Mouse (Mus musculus) liver, embryonic 14.5 days (tissue): ENCODE measurements around the gene Tas2r135.

Experiments
- CTCF ChIP-seq: IDR thresholded peaks from 2 replicates; pipeline ENCODE4 v1.5.1; 2016; ENCODE audit warnings: antibody characterized with exemption, low read depth, control low read depth
- EP300 ChIP-seq: IDR thresholded peaks from 2 replicates; pipeline ENCODE4 v1.6.1; 2016; ENCODE audit warnings: antibody characterized with exemption, low read depth

DNA sequence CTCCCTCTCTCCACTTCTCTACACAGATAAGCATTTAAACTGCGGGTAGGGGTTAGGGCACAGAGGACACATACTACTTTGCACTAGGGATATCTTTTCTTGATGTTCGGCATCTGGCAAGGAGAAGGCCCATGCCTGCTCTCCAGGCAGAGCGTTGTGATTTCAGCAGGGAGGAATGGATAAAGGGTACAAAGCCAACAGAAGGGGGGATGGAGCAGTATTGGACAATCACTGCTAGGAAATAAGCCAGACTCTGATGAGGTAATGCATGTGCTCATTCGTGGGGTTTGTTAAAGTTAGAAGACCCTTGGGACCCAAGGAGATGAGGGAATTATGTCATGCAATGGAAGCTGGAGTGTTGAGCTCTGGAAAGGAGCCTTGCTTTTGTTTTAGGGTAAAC lies 30.5 kb upstream of the Tas2r135 start:
- TF ChIP-seq CTCF (no peak), EP300 (no peak)
